Mouse (Mus musculus): ENCODE results near the gene Aicda. TPM values are rescaled to one million over a fixed set of nuclear protein-coding genes. Genes with fewer than 3 reads are reported as not detected.
"Not testable (repeated sequence)": the region's sequence is repeated elsewhere in the genome, so short reads cannot be mapped to it uniquely, and the experiment has no call there.

Aicda gene
- polyA plus RNA-seq, 1 experiment from 2014 or later, result 0.13 TPM

DNA sequence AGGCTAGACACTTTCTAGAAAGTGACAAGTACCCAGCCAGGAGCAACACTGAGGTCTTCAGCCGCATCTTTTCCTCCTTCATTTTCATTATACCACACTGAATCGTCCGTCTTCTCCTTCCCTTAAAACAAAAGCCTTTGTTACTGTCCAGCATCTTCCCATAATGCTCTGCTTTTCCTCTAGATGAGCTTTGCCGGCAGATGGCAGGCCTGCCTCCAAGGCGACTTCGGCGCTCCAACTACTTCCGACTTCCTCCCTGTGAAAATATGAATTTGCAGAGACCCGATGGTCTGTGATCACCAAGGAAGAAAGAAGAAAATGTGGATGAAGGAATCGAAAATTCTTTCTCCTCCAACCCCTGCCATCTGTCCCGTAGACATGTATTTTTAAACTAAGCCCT, 25.5 kb upstream of the Aicda start:
- no peak overlapping the region for H3K9ac ChIP-seq

DNA sequence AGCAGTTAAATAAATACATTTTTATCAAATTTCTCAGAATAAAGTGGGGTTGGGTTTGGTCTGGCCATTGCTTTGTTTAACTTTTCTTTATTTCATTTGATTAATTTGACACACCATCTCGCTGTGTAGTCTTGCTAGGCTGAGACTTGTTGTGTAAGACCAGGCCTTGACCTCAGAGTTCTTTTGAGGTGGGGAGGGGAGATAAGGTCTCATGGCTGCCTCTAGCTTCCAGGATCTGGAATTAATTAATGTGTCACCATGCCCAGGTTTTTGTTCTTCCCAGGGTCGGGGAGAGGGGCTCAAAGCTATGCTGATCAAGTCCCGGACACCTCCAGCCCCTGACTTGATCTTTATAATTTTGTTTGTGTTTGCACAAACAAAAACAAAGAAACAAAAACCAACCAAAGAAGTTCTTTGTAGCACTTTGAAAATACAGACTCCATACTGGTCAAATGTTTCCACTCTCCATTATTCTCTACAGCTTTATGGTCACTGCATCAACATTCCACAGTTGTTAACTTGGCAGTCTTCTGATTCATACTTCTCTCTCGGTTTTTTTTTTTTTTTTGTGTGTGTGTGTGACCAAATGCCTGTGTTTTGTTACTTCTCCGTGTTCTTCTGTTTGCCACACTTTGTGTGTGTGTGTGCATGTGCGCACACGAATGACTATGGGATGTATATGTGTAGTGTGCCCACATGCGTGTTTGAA, 22.0 kb upstream of the Aicda start:
- no peaks in the 10 kb centered on the region for H3K36me3 ChIP-seq
- no peak for ATAC-seq (ENCODE audit: insufficient read depth, low FRiP score, low read depth)
- H3K4me2 ChIP-seq, result no peak overlapping the region
- H3K27me3 ChIP-seq (replicated peaks), result no peaks in the 10 kb centered on the region
- WGBS, result 62% methylated on average over 8 of the region's 8 CpGs
- no peak overlapping the region for H3K4me3 ChIP-seq (replicated peaks)
- no peaks in the 10 kb centered on the region for H3K9me3 ChIP-seq
- H3K27ac ChIP-seq, result no peak overlapping the region
- H3K9ac ChIP-seq, result no peak overlapping the region
- H3K4me1 ChIP-seq, result no peaks in the 10 kb centered on the region

More for the DNA sequence above, 25.5 kb upstream of the Aicda start:
- H3K27me3 ChIP-seq (replicated peaks), result no peaks in the 10 kb centered on the region
- 74% methylated on average over 11 of the region's 11 CpGs for WGBS
- ATAC-seq (ENCODE audit: insufficient read depth, low FRiP score, low read depth), result no peak
- H3K36me3 ChIP-seq, result no peaks in the 10 kb centered on the region
- H3K27ac ChIP-seq, result no peak overlapping the region
- H3K9me3 ChIP-seq, result no peaks in the 10 kb centered on the region
- H3K4me2 ChIP-seq, result no peak overlapping the region
- H3K4me3 ChIP-seq (replicated peaks), result no peak overlapping the region
- H3K4me1 ChIP-seq, result no peaks in the 10 kb centered on the region

DNA sequence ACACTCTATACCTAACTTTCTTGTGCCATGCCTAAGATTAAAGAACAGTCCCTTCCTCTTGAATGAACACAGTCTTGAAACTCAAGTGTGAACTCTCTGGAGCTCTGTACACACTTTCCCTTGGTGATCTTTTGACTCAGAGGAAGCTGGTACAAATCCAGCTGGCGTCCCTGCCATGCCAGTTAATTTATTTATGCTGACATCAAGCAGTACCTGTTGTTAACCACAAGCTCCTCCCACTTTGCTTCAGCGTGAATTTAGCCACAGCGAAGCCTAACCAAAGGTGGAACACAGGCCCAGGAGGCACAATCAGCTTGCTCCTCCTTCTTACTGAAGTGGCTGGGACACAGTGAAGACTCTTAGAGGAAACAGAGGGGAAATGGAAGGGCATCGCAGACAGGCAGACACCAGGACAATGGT, 20.7 kb upstream of the Aicda start:
- 11% methylated on average over 4 of the region's 4 CpGs for WGBS
- peak overlapping the region; percentile 11; the same call in 1 of the 2 replicates for H3K4me2 ChIP-seq
- no peak overlapping the region for H3K4me3 ChIP-seq (replicated peaks)
- H3K9me3 ChIP-seq, result no peaks in the 10 kb centered on the region
- no peak overlapping the region; the same call in 1 of the 2 replicates for H3K27ac ChIP-seq
- H3K36me3 ChIP-seq, result no peaks in the 10 kb centered on the region
- H3K4me1 ChIP-seq, result no peaks in the 10 kb centered on the region
- H3K27me3 ChIP-seq (replicated peaks), result no peaks in the 10 kb centered on the region
- no peak for ATAC-seq (ENCODE audit: insufficient read depth, low FRiP score, low read depth)
- H3K9ac ChIP-seq, result no peak overlapping the region

DNA sequence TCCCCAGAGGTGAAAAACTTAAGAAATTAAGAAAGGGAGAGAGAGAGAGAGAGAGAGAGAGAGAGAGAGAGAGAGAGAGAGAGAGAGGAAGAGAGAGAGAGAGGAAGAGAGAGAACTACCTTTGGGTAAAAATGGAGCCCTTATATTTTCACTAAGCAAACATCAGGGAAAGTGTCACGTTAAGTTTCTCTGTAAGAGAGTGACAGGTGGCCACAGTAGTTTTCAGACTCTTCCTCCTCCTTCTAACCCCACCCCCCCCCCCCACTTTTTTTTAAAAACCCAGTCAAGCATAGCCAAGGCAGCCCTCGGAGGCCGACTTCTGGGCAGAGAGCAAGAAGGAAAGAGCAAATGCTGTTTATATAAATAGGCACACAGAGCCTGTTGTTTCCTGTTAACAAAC, 19.6 kb upstream of the Aicda start:
- no peak overlapping the region for H3K4me2 ChIP-seq
- H3K4me1 ChIP-seq, result no peaks in the 10 kb centered on the region
- no peak overlapping the region for H3K27ac ChIP-seq
- H3K36me3 ChIP-seq, result no peaks in the 10 kb centered on the region
- H3K4me3 ChIP-seq (replicated peaks), result no peak overlapping the region
- H3K9ac ChIP-seq, result no peak overlapping the region
- no peaks in the 10 kb centered on the region for H3K27me3 ChIP-seq (replicated peaks)
- H3K9me3 ChIP-seq, result no peaks in the 10 kb centered on the region
- WGBS, result 51% methylated on average over 3 of the region's 3 CpGs
- ATAC-seq (ENCODE audit: insufficient read depth, low FRiP score, low read depth), result no peak

DNA sequence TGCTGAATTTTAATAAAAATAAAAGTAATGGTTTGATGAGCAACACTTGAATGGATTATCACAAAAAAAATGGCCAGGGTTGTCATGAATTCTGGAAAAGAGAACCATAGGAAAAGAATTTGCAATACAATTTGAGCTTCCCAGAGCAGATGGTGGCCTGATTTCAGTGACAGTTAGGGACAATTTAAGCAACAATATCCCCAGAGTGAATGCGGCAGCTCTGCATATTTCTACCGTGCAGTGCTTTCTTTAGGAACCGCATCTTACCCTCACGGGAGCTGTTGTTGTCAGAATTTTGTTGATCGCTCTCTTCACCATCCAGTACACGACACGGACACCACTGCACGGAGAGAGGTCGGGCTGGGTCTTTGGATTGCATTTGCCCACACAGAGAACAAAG, 14.0 kb upstream of the Aicda start:
- no peaks in the 10 kb centered on the region for H3K9me3 ChIP-seq
- WGBS, result 89% methylated on average over 9 of the region's 9 CpGs
- H3K27me3 ChIP-seq (replicated peaks), result no peaks in the 10 kb centered on the region
- ATAC-seq (ENCODE audit: insufficient read depth, low FRiP score, low read depth), result no peak
- no peaks in the 10 kb centered on the region for H3K4me1 ChIP-seq
- H3K36me3 ChIP-seq, result no peaks in the 10 kb centered on the region
- no peak overlapping the region for H3K4me2 ChIP-seq
- H3K27ac ChIP-seq, result no peak overlapping the region
- H3K4me3 ChIP-seq (replicated peaks), result no peak overlapping the region
- no peak overlapping the region for H3K9ac ChIP-seq

DNA sequence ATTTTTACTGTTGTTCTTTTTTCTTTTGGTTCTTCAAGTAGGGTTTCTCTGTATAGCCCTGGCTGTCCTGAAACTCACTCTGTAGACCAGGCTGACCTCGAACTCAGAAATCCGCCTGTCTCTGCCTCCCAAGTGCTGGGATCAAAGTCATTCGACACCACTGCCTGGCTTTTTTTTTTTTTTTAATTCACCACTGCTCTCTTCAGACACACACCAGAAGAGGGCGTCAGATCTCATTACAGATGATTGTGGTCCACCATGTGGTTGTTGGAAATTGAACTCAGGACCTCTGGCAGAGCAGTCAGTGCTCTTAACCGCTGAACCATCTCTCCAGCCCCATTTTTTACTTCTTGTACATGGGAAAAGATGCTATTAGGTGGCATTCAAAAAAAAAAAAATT, 11.1 kb upstream of the Aicda start:
- H3K27ac ChIP-seq; H3K9ac ChIP-seq; H3K36me3 ChIP-seq; H3K9me3 ChIP-seq; H3K4me2 ChIP-seq; H3K4me3 ChIP-seq (replicated peaks); H3K27me3 ChIP-seq (replicated peaks); ATAC-seq (ENCODE audit: insufficient read depth, low FRiP score, low read depth); H3K4me1 ChIP-seq: not testable (repeated sequence)
- WGBS, result 70% methylated on average over 5 of the region's 5 CpGs

DNA sequence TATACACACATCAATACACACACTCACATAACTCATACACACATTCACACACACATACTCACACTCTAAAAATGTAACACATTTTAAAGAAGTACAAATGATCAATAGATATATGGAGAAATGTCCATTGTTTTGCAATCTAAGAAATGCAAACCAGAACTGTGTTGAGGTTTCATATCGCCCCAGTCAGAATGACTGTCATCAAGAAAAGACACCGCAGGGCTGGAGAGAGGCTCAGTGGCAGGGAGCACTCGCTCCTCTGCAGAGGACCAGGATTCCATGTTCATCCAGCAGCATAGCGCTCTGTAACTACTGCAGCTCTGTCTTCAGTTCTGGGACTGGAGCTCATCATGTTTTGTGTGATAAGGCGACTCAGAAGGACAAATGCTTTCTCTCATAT, 10.0 kb upstream of the Aicda start:
- H3K4me2 ChIP-seq, result no peak overlapping the region
- H3K27ac ChIP-seq, result no peak overlapping the region
- H3K36me3 ChIP-seq, result no peaks in the 10 kb centered on the region
- no peak for ATAC-seq (ENCODE audit: insufficient read depth, low FRiP score, low read depth)
- 77% methylated on average over 5 of the region's 5 CpGs for WGBS
- no peak overlapping the region for H3K4me3 ChIP-seq (replicated peaks)
- no peaks in the 10 kb centered on the region for H3K9me3 ChIP-seq
- H3K27me3 ChIP-seq (replicated peaks), result no peaks in the 10 kb centered on the region
- no peak overlapping the region for H3K9ac ChIP-seq
- no peaks in the 10 kb centered on the region for H3K4me1 ChIP-seq

DNA sequence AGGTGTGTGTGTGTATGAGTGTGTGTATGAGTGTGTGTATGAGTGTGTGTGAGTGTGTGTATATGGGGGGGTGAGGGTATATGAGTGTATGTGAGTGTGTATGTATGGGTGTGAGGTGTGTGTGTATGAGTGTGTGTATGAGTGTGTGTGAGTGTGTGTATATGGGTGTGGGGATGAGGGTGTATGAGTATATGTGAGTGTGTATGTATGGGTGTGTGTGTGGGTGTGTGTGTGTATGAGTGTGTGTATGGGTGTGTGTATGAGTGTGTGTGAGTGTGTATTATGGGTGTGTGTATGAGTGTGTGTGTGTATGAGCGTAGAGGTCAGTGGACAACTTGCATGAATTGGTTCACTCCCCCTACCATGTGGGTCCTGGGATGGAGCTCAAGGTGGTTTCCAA, 8.9 kb upstream of the Aicda start:
- Histone ChIP-seq H3K4me3 (replicated peaks) (no peak overlapping the region), H3K27ac (no peak overlapping the region), H3K4me1 (no peaks in the 10 kb centered on the region), H3K27me3 (replicated peaks) (no peaks in the 10 kb centered on the region), H3K9ac (no peak overlapping the region), H3K9me3 (no peaks in the 10 kb centered on the region), H3K36me3 (no peaks in the 10 kb centered on the region), H3K4me2 (no peak overlapping the region)
- WGBS, result 80% methylated on average over 1 of the region's 1 CpGs
- ATAC-seq (ENCODE audit: insufficient read depth, low FRiP score, low read depth), result no peak

DNA sequence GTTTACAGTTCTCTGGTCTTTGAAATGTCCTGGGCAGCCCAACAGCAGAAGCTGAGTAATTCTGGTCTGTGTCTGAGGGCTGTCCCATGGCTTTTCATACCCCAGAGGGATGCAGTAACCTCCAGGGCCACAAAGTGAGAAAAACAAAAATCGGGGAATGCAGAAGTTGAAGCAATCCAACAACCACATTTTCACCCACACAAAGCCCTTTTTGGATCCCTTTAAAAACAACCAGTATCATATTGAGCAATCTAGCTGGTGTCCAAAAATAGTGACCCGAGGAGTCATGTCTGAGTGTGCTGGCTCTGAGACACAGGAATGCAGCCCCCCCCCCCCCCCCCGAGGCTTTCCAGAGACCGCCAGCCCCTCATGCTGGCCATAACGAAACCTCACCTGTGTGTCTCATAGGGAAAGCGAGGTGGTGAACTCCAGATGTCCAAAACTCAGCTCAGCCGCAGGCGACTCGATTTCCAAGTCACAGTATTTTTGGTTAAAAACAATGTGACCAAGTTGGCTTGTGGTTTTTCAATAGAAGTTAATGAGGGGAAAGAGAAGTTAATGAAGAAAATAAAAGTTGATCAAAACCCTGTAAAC, 8.2 kb upstream of the Aicda start:
- ATAC-seq (ENCODE audit: insufficient read depth, low FRiP score, low read depth), result no peak
- Histone ChIP-seq H3K4me1 (no peaks in the 10 kb centered on the region), H3K27ac (no peak overlapping the region), H3K27me3 (replicated peaks) (no peaks in the 10 kb centered on the region), H3K9ac (no peak overlapping the region), H3K36me3 (no peaks in the 10 kb centered on the region), H3K9me3 (no peaks in the 10 kb centered on the region), H3K4me3 (replicated peaks) (no peak overlapping the region), H3K4me2 (no peak overlapping the region)
- 72% methylated on average over 9 of the region's 9 CpGs for WGBS

DNA sequence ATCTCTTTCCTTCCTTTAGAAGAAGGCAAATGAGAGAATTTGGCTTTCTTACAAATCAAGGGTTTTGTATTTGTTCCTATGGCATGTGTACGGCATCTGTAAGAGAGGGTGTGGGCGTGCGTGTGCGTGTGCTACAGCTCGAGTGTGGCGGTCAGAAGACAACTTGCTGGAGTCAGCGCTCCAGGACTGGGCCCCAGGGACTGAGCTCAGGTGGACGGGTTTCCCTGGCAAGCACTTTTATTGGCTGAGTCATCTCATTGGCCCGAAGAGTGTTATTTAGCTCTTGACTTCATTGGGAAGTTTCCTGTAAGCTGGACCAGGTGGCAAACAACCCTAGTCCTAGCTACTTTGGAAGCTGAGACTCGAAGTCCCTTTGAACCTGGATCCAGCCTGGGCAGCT, 7.7 kb upstream of the Aicda start:
- Histone ChIP-seq H3K4me1 (no peaks in the 10 kb centered on the region), H3K4me2 (no peak overlapping the region), H3K9ac (no peak overlapping the region), H3K36me3 (no peaks in the 10 kb centered on the region), H3K27ac (no peak overlapping the region), H3K9me3 (no peaks in the 10 kb centered on the region), H3K27me3 (replicated peaks) (no peaks in the 10 kb centered on the region), H3K4me3 (replicated peaks) (no peak overlapping the region)
- no peak for ATAC-seq (ENCODE audit: insufficient read depth, low FRiP score, low read depth)
- 76% methylated on average over 10 of the region's 10 CpGs for WGBS

DNA sequence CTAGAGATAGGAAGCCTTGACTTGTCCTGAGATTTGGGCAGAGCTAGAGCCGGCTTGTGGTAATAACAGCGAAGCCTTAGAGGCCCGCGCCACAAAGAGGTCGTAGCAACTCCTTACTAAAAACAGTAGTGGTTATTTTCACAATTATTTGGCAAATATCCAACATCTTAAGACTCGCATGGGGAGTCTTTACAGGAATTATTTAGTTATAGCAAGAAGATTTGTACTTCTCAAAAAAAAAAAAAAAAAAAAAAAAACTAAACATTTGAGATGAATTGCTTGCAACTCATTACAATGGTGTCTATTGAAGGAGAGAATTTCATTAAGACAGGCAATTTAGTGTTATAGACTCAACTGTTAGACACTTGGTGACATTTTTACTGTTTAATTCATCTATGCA, 501 bp downstream of the Aicda start:
- H3K4me2 ChIP-seq, result no peak overlapping the region
- no peaks in the 10 kb centered on the region for H3K36me3 ChIP-seq
- WGBS, result 58% methylated on average over 6 of the region's 6 CpGs
- H3K27ac ChIP-seq, result no peak overlapping the region
- no peak overlapping the region for H3K9ac ChIP-seq
- ATAC-seq (ENCODE audit: insufficient read depth, low FRiP score, low read depth), result no peak
- no peak overlapping the region for H3K4me3 ChIP-seq (replicated peaks)
- 0 out of 2 replicates have a peak, but pooled peaks cover 3% of the 10 kb centered on the region for H3K4me1 ChIP-seq
- H3K9me3 ChIP-seq, result no peaks in the 10 kb centered on the region
- no peaks in the 10 kb centered on the region for H3K27me3 ChIP-seq (replicated peaks)

DNA sequence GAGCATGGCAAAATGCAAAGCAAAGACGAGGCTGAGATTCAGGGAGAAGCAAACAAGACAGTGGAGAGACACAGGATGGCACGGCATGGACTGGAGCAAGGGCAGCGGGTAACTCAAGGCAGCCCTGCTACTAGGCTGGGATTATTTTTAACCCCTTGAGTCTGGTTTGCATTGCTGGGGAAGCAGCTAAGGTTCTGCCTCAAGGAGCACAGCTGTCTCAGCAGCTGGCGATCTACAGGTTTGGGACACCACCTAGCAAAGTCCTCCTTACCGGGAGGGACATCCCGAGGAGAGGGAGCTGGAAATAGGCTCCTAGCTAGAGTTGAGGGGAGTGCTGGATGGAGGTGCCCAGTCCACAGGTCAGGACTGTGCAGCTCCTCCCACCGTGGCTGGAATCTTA, 1.7 kb downstream of the Aicda start:
- Histone ChIP-seq H3K9ac (no peak overlapping the region), H3K27ac (no peak overlapping the region), H3K4me1 (0 out of 2 replicates have a peak, but pooled peaks cover 4% of the 10 kb centered on the region), H3K4me3 (replicated peaks) (no peak overlapping the region), H3K36me3 (no peaks in the 10 kb centered on the region), H3K9me3 (no peaks in the 10 kb centered on the region), H3K27me3 (replicated peaks) (no peaks in the 10 kb centered on the region), H3K4me2 (no peak overlapping the region)
- ATAC-seq (ENCODE audit: insufficient read depth, low FRiP score, low read depth), result no peak
- WGBS, result 34% methylated on average over 7 of the region's 7 CpGs
